Mouse (Mus musculus) cerebellum, adult 11-12 months (tissue): ENCODE results near the gene Ube2c.
A peak's percentile ranks its signal among the peaks of the same experiment; 100 is the strongest.

Experiments
- DNase-seq: peaks from one replicate; pipeline ENCODE4 v3.0.0; 2022

Gene Ube2c

GRCm38 (mm10) chr2:164769258-164770037 is at the start of gene Ube2c:
Gene Ube2c (plus strand): TSS chr2:164769898.
- peak; percentile 98 for DNase-seq

DNA sequence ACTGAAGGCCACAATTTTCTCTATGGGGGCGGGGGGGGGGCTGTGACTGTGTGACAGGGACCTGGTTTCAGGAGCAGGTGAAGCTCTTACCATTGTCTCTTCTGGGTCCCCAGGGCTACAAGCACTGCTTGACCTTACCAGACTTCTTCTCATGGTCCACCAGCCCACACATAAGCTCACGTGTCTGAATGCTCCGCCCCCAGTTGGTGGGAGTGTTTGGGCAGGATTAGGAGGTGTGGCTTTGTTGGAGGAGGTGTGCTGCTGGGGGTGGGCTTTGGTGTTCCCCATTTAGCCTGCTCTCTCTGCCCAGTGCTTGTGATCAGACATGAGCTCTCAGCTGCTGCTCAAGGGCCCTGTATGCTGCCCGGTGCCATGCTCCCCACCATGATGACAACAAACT is 46.4 kb upstream of the Ube2c start:
- no peak for DNase-seq

- peak; percentile 16 for DNase-seq
Observed at GRCm38 (mm10) chr2:164725895-164726619, 43.6 kb upstream of the Ube2c start.

DNA sequence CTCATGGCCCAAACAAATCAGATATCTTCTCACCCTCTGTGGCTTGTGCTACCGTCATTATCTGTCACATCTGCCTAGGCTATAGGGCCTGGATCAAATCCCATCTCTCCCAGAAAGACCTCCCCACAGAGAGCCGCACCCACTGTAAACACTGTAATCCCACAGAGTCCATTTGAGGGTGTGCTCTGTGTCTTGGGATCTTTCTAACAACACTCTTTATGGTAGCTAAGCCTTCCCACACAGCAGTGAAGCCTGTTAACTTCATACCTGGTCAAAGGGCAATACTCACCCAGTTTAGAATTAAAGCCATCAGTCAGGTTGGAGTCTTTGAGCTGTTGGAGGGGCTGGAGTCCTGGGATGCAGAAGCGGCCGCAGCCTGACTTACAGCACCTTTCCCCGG is 38.0 kb upstream of the Ube2c start:
- no peak for DNase-seq

DNA sequence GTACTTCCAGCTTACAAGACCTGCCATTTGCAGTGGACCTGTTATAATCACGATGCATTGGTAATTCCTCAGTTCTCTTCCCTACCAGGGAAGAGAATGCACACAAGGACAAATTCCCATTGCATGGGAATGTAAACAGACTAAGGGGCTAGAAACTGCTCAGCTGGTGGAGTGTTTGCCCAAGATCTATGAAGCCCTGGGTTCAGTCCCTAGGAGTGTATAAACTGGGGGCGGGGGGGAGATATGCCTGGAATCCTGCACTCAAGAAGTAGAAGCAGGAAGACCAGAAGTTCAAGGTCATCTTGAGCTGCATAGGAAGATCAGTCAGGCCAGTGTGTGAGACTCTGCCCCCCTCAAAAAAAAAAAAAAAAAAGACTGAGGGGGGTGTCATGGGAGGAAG is 36.4 kb upstream of the Ube2c start:
- no peak for DNase-seq

DNA sequence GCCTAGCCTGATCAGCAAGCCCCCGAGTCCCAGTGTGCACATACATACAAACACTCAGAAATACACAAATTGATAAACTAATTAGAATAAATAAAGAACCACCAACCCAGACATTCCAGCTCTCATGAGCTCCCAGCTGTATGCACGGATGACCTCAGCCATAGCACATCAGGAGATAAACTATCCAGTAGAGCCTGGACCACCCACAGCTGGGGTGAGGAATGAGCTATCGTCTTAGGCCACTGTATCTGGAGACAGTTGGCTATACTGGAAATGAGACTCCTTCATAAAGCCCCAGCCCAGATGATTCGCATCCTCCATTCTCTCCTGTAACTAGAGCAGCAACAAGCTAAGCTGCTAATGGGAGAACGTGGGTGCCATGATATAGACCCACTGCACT is 34.9 kb upstream of the Ube2c start:
- no peak for DNase-seq

- DNase-seq: no peak
Observed at GRCm38 (mm10) chr2:164735446-164735845, 34.3 kb upstream of the Ube2c start.

- DNase-seq: no peak
Observed at GRCm38 (mm10) chr2:164737377-164738090, 32.2 kb upstream of the Ube2c start.

- DNase-seq: no peak
Observed at GRCm38 (mm10) chr2:164739876-164740275, 29.8 kb upstream of the Ube2c start.

- DNase-seq: no peak
Observed at GRCm38 (mm10) chr2:164744987-164745386, 24.7 kb upstream of the Ube2c start.

- peak; percentile 88 for DNase-seq
Observed at GRCm38 (mm10) chr2:164745843-164746479, 23.7 kb upstream of the Ube2c start, which contains the start of the genes Wfdc3 and Dnttip1. Gene Wfdc3 (minus strand): TSS chr2:164745931. Gene Dnttip1 (plus strand): TSS chr2:164745983.

- no peak for DNase-seq
Observed at GRCm38 (mm10) chr2:164746693-164747092, 23.0 kb upstream of the Ube2c start.

DNA sequence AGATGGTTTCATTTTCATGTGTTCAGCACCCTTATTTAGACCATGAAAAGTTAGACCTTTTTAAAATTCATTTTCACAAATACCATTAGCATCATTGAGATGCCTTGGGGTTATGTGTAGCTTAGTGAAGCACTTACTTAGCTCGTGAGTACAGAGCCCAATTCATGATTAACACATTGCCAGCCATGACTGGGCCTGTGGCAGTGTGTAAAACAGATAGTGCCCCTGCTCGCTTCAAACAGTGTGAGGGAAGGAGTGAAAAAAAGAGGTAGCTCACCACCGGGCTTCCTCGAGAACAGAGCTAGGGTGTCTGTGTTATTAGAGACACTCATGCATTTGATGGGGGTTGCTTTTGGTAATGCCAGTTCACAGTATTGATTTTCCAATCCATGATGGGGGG is 21.5 kb upstream of the Ube2c start:
- DNase-seq: no peak

DNA sequence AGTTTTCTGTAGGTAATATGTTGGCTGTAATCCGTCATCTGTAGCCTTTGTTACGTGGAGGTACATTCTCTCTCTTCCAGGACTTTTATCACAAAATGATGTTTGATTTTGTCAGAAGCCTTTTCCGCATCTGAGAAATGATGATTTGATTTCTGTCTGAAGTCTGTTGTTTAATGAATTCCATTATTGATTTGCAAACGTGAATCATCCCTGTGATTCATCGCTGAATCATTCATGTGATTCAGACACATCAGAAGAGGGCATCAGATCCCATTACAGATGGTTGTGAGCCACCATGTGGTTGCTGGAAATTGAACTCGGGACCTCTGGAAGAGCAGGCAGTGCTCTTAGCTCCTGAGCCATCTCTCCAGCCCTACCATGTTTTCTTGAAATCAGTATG is 20.7 kb upstream of the Ube2c start:
- no peak for DNase-seq

DNA sequence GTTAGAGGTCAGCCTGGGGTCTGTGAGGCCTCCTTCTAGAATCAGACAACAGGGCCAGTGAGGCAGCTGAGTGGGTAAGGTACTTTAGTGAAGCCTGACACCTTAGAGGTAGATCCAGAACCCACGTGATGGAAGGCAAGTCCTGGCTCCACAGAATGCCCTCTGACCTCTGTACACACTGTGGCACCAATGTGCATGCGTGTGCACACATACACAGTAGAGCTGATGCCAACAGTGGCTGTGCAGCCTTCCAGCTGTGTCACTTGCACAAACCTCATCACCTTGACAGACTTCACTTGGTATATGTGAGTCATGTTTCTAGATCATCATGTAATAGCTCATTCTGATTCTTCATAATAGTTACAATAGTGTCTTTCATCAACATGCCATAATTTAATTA is 17.2 kb upstream of the Ube2c start:
- DNase-seq: no peak

GRCm38 (mm10) chr2:164754105-164754504 is 15.6 kb upstream of the Ube2c start:
- DNase-seq: no peak

DNA sequence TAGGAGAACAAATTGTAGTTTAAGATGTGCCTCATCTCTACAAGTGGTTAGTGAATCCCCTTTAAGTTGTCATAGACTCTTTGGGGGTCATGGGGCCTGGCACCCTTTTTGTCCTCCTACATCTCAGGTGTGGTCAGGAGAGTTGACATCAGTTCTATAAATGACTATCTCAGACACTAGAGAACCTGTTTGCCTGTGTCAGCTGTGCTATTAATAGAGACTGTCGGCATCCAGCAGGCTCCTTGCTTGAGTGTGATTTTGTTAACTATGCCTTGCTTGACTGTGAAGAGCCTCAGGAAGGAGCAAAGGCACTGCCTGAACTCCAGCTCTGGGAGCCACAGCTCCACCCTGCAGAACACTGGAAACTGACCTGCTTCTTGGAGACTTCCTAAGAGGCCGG is 14.9 kb upstream of the Ube2c start:
- DNase-seq: no peak

DNA sequence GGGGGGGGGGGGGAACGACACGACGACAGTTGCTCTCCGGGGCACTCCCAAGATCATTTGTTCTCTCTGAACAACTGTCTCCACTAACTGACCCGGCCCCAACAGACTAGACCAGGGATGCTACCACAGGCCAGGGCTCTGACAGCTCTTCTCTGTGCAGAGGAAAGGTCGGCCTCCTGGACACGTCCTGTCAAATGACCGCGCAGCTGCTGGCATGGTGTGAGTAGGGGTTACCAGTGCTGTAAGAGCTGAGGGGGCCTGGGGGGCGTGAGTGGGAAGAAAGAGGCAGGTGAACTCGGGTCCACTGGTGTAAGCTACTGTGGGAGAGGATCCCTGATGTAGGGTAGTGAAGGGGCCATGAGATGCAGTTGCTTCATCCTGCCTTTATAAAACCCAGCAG is 11.9 kb upstream of the Ube2c start:
- no peak for DNase-seq

DNA sequence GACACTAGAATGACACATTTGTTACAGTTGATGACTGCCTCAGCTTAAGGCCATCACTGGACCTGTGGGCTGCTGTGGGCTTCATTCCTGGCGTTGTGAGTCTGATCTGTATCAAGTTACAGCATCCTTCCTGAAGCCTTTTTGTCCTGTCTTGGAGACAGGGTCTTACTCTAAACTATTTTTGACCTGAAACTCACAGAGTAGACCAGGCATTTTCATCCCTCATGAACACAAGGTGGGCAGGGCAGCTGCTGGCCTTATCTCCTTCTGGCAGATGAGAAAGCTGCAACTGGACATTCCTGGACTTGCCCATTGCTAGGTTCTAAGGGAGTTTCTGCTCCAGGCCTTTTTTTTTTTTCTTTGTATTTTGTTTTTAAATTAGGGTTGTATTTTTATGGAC is 11.0 kb upstream of the Ube2c start:
- DNase-seq: no peak

DNA sequence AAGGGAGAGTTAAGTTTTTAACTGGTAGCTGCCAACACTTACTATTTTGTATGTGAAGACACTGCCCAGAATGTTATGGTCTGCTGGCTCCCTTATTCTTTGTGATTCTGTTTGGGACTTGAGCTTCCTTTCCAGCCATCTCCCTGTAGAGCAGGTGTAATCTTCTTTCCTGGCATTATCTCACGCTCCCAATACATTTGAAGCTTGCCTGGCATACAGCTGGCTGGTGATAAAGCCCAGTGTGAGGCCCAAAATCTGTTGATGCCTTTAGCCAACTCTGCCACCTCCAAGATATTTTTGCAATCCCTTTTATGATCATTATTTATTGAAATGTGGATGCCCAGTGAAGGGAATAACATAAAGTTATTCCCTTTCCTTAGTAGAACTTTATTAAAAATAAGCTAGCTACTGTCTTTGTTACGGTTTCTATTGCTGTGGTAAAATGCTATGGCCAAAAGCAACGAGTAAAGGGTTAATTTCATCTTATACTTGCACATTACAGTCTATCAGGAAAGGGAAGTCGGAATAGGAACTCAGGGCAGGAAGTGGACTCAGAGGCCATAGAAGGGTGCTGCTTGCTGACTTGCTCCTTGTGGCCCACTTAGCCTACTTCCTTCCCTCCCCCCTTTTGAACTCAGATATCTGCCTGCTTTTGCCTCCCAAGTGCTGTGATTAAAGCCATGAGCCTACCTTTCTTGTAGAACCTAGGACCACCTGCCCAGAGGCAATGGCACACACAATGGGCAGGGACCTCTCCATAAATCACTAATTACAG is 9.5 kb upstream of the Ube2c start:
- DNase-seq: no peak

DNA sequence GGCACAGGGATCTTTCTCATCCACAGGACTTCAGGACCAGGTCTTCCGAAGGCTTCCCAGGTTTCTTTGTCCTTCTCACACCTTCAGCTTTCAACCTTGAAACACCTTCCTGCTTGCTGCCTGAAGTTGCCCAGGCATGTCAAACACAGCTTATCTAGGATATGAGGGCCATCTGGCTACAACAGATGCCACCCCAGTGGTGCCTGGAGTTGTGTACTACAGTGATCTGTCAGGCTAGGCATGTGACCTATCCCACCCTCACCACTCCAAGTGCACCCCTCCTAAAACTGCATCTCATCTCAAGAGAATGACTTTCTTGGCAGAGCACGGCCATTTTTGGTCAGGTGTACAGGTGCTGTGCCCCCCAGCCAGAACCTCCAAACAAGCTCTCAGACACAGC is 8.2 kb upstream of the Ube2c start:
- DNase-seq: no peak

- no peak for DNase-seq
Observed at GRCm38 (mm10) chr2:164761971-164762370, 7.7 kb upstream of the Ube2c start.
